Mouse (Mus musculus): ENCODE data around the gene Leng8. TPM values are rescaled to one million over a fixed set of nuclear protein-coding genes. Genes with fewer than 3 reads are reported as not detected.

The Leng8 gene
- polyA plus RNA-seq, 1 experiment from 2014 or later: 14.7 TPM

- Histone ChIP-seq H3K9ac (ENCODE audit: low read length) (peak within 1 kb of the TSS; percentile 69), H3K4me1 (replicated peaks; ENCODE audit: control insufficient read depth, insufficient read depth) (0 out of 2 replicates have a peak, but pooled peaks cover 2% of the 10 kb centered on the region), H3K27ac (replicated peaks) (peak within 1 kb of the TSS; percentile 92), H3K9me3 (ENCODE audit: control insufficient read depth, low read length) (no peaks in the 10 kb centered on the region), H3K4me2 (replicated peaks; ENCODE audit: low read depth) (peak within 1 kb of the TSS; percentile 71), H3K27me3 (ENCODE audit: control insufficient read depth, insufficient read depth, low read length) (no peaks in the 10 kb centered on the region), H3K4me3 (ENCODE audit: low read depth, low read length) (peak within 1 kb of the TSS; percentile 69), H3K36me3 (ENCODE audit: control insufficient read depth, insufficient read depth, low read length) (no peaks in the 10 kb centered on the region)
- peak; percentile 83 for DNase-seq (ENCODE audit: low spot score)
- peak; percentile 87 for ATAC-seq (ENCODE audit: low FRiP score, low TSS enrichment)
- 1% methylated on average over 19 of the region's 20 CpGs for WGBS
- TF ChIP-seq EP300 (optimal IDR thresholded peaks at IDR 0.05) (no peak), CTCF (IDR thresholded peaks at IDR 0.05; ENCODE audit: low read depth) (no peak)
Observed at GRCm38 (mm10) chr7:4164090-4164910, 27.5 kb downstream of the Leng8 start, which contains the start of gene Cdc42ep5. TSS of gene Cdc42ep5 (minus strand) at chr7:4164860.

- DNase-seq (ENCODE audit: low spot score) (peak; percentile 36), ATAC-seq (ENCODE audit: low FRiP score, low TSS enrichment) (no peak)
- 0 out of 2 replicates have a peak, but pooled peaks cover 2% of the 10 kb centered on the region for H3K4me1 ChIP-seq (replicated peaks; ENCODE audit: control insufficient read depth, insufficient read depth)
- TF ChIP-seq CTCF (IDR thresholded peaks at IDR 0.05; ENCODE audit: low read depth) (no peak), EP300 (optimal IDR thresholded peaks at IDR 0.05) (no peak)
- no peaks in the 10 kb centered on the region for H3K9me3 ChIP-seq (ENCODE audit: control insufficient read depth, low read length)
- peak overlapping the region; percentile 50 for H3K9ac ChIP-seq (ENCODE audit: low read length)
- peak overlapping the region; percentile 71 for H3K4me2 ChIP-seq (replicated peaks; ENCODE audit: low read depth)
- H3K27ac ChIP-seq (replicated peaks): peak overlapping the region; percentile 92
- no peaks in the 10 kb centered on the region for H3K36me3 ChIP-seq (ENCODE audit: control insufficient read depth, insufficient read depth, low read length)
- 5% methylated on average over 3 of the region's 3 CpGs for WGBS
- H3K4me3 ChIP-seq (ENCODE audit: low read depth, low read length): peak overlapping the region; percentile 69; the same call in 1 of the 2 replicates
- H3K27me3 ChIP-seq (ENCODE audit: control insufficient read depth, insufficient read depth, low read length): no peaks in the 10 kb centered on the region
Observed at GRCm38 (mm10) chr7:4165286-4165685, 28.4 kb downstream of the Leng8 start.

GRCm38 (mm10) chr7:4167098-4167497 lies 30.3 kb downstream of the Leng8 start:
- TF ChIP-seq CTCF (IDR thresholded peaks at IDR 0.05; ENCODE audit: low read depth) (no peak), EP300 (optimal IDR thresholded peaks at IDR 0.05) (no peak)
- no peak for ATAC-seq (ENCODE audit: low FRiP score, low TSS enrichment)

GRCm38 (mm10) chr7:4170193-4170938 lies 33.5 kb downstream of the Leng8 start:
- H3K4me3 ChIP-seq (ENCODE audit: low read depth, low read length): no peak overlapping the region
- H3K27me3 ChIP-seq (ENCODE audit: control insufficient read depth, insufficient read depth, low read length): no peaks in the 10 kb centered on the region
- peak overlapping the region; percentile 84 for H3K27ac ChIP-seq (replicated peaks)
- no peak overlapping the region for H3K4me2 ChIP-seq (replicated peaks; ENCODE audit: low read depth)
- no peak overlapping the region for H3K9ac ChIP-seq (ENCODE audit: low read length)
- TF ChIP-seq EP300 (optimal IDR thresholded peaks at IDR 0.05) (no peak), CTCF (IDR thresholded peaks at IDR 0.05; ENCODE audit: low read depth) (no peak)
- H3K4me1 ChIP-seq (replicated peaks; ENCODE audit: control insufficient read depth, insufficient read depth): no peaks in the 10 kb centered on the region
- no peaks in the 10 kb centered on the region for H3K9me3 ChIP-seq (ENCODE audit: control insufficient read depth, low read length)
- H3K36me3 ChIP-seq (ENCODE audit: control insufficient read depth, insufficient read depth, low read length): no peaks in the 10 kb centered on the region
- DNase-seq (ENCODE audit: low spot score) (peak; percentile 34), ATAC-seq (ENCODE audit: low FRiP score, low TSS enrichment) (peak; percentile 97)
- 50% methylated on average over 6 of the region's 6 CpGs for WGBS

More at GRCm38 (mm10) chr7:4167098-4167497, 30.3 kb downstream of the Leng8 start:
- no peak overlapping the region for H3K9ac ChIP-seq (ENCODE audit: low read length)
- no peaks in the 10 kb centered on the region for H3K36me3 ChIP-seq (ENCODE audit: control insufficient read depth, insufficient read depth, low read length)
- H3K4me3 ChIP-seq (ENCODE audit: low read depth, low read length): no peak overlapping the region
- no peak for DNase-seq (ENCODE audit: low spot score)
- peak overlapping the region; percentile 45 for H3K27ac ChIP-seq (replicated peaks)
- no peaks in the 10 kb centered on the region for H3K9me3 ChIP-seq (ENCODE audit: control insufficient read depth, low read length)
- no peak overlapping the region for H3K4me2 ChIP-seq (replicated peaks; ENCODE audit: low read depth)
- no peaks in the 10 kb centered on the region for H3K27me3 ChIP-seq (ENCODE audit: control insufficient read depth, insufficient read depth, low read length)
- H3K4me1 ChIP-seq (replicated peaks; ENCODE audit: control insufficient read depth, insufficient read depth): 0 out of 2 replicates have a peak, but pooled peaks cover 2% of the 10 kb centered on the region

GRCm38 (mm10) chr7:4178438-4178837 lies 41.6 kb downstream of the Leng8 start:
- no peaks in the 10 kb centered on the region for H3K36me3 ChIP-seq (ENCODE audit: control insufficient read depth, insufficient read depth, low read length)
- H3K4me2 ChIP-seq (replicated peaks; ENCODE audit: low read depth): no peak overlapping the region
- TF ChIP-seq EP300 (optimal IDR thresholded peaks at IDR 0.05): no peak
- TF ChIP-seq CTCF (IDR thresholded peaks at IDR 0.05; ENCODE audit: low read depth): peak; percentile 48; the same call in 1 of the 2 replicates
- ATAC-seq (ENCODE audit: low FRiP score, low TSS enrichment): no peak
- H3K9ac ChIP-seq (ENCODE audit: low read length): no peak overlapping the region
- no peak overlapping the region for H3K27ac ChIP-seq (replicated peaks)
- no peaks in the 10 kb centered on the region for H3K9me3 ChIP-seq (ENCODE audit: control insufficient read depth, low read length)
- H3K27me3 ChIP-seq (ENCODE audit: control insufficient read depth, insufficient read depth, low read length): no peaks in the 10 kb centered on the region
- 43% methylated on average over 3 of the region's 3 CpGs for WGBS
- H3K4me3 ChIP-seq (ENCODE audit: low read depth, low read length): no peak overlapping the region
- H3K4me1 ChIP-seq (replicated peaks; ENCODE audit: control insufficient read depth, insufficient read depth): no peaks in the 10 kb centered on the region
- DNase-seq (ENCODE audit: low spot score): peak; percentile 76

Other genes starting within 250 kb of the Leng8 start
- gene Gm14548, start 238.9 kb upstream of the Leng8 start, polyA plus RNA-seq (2015; fragmentation: Nextera tagmentation; extraction: Ambion mirVana): 0.06 and 0.07 TPM in 2 replicates
- 0.05 and 0.06 TPM in 2 replicates for gene Lilra6, start 221.5 kb upstream of the Leng8 start, polyA plus RNA-seq (2015; fragmentation: Nextera tagmentation; extraction: Ambion mirVana)
- gene Lair1, start 73.8 kb upstream of the Leng8 start, polyA plus RNA-seq (2015; fragmentation: Nextera tagmentation; extraction: Ambion mirVana): 1.5 and 3.0 TPM in 2 replicates
- 4.1 and 4.3 TPM in 2 replicates for gene Ttyh1, start 17.6 kb upstream of the Leng8 start, polyA plus RNA-seq (2015; fragmentation: Nextera tagmentation; extraction: Ambion mirVana)
- 7.4 and 8.5 TPM in 2 replicates for gene Leng9, start 13.3 kb downstream of the Leng8 start, polyA plus RNA-seq (2015; fragmentation: Nextera tagmentation; extraction: Ambion mirVana)
- gene Cdc42ep5, start 27.8 kb downstream of the Leng8 start, polyA plus RNA-seq (2015; fragmentation: Nextera tagmentation; extraction: Ambion mirVana): 119 and 121 TPM in 2 replicates
- 0.39 and 0.40 TPM in 2 replicates for gene Lilra5, start 100.7 kb downstream of the Leng8 start, polyA plus RNA-seq (2015; fragmentation: Nextera tagmentation; extraction: Ambion mirVana)
- 0.08 TPM in 1 of 2 replicates, not detected in the other for gene Ncr1, start 200.7 kb downstream of the Leng8 start, polyA plus RNA-seq (2015; fragmentation: Nextera tagmentation; extraction: Ambion mirVana)

Measured in stomach, postnatal 0 days (tissue).